Mouse (Mus musculus): ENCODE measurements around the gene Med18. TPM values are rescaled to one million over a fixed set of nuclear protein-coding genes. Genes with fewer than 3 reads are reported as not detected.
A peak's percentile ranks its signal among the peaks of the same experiment; 100 is the strongest.

Gene Med18
- polyA plus RNA-seq, 1 experiment from 2014 or later, result 16.4 TPM

DNA sequence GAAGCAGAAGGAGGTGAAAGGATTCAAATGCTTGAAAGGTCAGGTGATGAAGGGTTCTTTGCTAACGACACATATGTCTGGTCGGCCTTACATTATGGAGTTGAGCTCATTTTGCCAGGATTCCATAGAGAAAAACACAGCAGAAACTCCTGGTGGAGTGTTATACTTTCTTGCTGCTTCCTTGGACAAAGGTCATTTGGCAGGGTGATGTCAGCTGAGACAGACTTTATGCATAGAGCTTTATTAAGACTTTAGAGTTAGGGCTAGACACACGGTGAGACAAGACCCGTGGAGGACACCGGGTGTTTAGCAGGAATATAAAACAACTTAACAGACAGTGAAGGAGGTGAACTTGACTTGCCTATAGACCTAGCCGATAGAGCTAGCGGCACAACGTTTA is 14.1 kb upstream of the Med18 start:
- 87% methylated on average over 8 of the region's 8 CpGs for WGBS
- H3K4me1 ChIP-seq (replicated peaks), result no peaks in the 10 kb centered on the region
- H3K36me3 ChIP-seq, result no peaks in the 10 kb centered on the region
- H3K9me3 ChIP-seq (replicated peaks), result no peaks in the 10 kb centered on the region
- no peak overlapping the region for H3K9ac ChIP-seq
- no peak overlapping the region for H3K4me2 ChIP-seq
- no peak for ATAC-seq (ENCODE audit: insufficient number of reproducible peaks, low FRiP score)
- no peaks in the 10 kb centered on the region for H3K27me3 ChIP-seq (replicated peaks)
- no peak overlapping the region for H3K4me3 ChIP-seq
- no peak overlapping the region for H3K27ac ChIP-seq (ENCODE audit: poor library complexity, severe bottlenecking)

DNA sequence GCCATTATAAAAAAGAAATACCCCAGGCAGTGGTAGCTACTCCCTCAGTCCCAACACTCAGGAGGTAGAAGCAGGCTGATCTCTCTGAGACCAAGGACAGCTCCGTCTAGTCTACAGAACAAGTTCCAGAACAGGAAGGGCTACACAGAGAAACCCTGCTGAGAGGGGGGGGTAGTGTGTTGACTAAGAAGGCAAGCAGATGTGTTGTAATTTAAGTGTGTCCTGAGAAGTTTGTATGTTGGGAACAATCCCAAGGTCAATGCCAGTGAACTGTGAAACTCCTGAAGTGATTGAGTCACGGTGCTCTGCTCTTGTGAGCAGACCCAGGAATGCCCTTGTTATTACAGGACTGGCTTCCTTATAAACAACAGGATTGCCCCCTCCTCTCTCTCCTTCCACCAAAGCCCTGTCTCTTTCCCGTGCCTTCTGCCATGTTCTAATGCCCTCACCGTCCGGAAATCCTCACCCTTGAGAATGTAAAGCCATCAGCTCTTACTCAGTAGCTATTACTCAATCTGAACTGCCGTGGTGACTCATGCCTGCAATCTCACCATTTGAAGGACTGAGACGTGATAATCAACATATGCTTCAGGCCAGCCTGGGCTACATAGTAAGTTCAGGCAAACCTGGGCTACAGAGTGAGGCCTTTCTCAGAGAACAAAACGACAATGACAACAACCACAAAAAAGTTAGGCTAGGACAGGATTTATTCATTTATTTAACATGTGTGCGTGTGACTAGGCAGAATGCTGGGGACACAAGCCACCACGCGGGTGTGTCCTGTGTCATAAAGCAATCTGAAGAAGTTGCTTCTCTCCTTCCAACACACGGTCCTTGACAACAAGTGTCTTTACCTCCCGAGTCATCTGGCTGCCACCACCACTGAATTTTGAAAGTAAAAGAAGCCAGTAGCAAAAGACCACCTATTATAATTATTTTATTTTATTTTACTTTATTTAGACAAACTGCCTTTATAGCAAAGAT is 12.5 kb upstream of the Med18 start:
- Histone ChIP-seq H3K27ac (ENCODE audit: poor library complexity, severe bottlenecking) (no peak overlapping the region), H3K4me2 (no peak overlapping the region), H3K4me1 (replicated peaks) (no peaks in the 10 kb centered on the region), H3K9me3 (replicated peaks) (no peaks in the 10 kb centered on the region), H3K27me3 (replicated peaks) (no peaks in the 10 kb centered on the region), H3K4me3 (no peak overlapping the region), H3K9ac (no peak overlapping the region), H3K36me3 (no peaks in the 10 kb centered on the region)
- WGBS, result 72% methylated on average over 13 of the region's 13 CpGs
- no peak for ATAC-seq (ENCODE audit: insufficient number of reproducible peaks, low FRiP score)

DNA sequence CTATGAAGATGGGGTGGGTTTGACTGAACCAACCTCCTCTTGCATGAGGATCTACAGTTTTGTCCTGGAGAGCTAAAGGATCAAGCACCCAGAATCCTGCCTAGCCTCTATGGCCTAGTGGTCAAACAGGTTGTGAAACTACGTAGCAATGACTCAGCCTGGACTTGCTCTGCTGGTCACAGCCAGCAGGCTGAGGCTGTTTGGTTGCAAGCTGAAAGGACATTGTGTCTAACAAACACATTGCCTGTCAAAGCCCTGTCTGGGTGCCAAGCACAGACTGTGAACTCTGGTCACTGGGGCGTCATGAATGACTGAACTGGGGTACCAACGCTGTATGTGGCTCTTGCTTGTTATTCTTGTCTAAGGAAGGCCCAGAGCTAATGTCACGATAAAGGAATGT is 10.9 kb upstream of the Med18 start:
- no peak overlapping the region for H3K27ac ChIP-seq (ENCODE audit: poor library complexity, severe bottlenecking)
- no peaks in the 10 kb centered on the region for H3K4me1 ChIP-seq (replicated peaks)
- H3K9ac ChIP-seq, result no peak overlapping the region
- WGBS, result 73% methylated on average over 4 of the region's 4 CpGs
- H3K36me3 ChIP-seq, result no peaks in the 10 kb centered on the region
- H3K27me3 ChIP-seq (replicated peaks), result no peaks in the 10 kb centered on the region
- no peak overlapping the region for H3K4me3 ChIP-seq
- H3K9me3 ChIP-seq (replicated peaks), result no peaks in the 10 kb centered on the region
- no peak overlapping the region for H3K4me2 ChIP-seq
- no peak for ATAC-seq (ENCODE audit: insufficient number of reproducible peaks, low FRiP score)

DNA sequence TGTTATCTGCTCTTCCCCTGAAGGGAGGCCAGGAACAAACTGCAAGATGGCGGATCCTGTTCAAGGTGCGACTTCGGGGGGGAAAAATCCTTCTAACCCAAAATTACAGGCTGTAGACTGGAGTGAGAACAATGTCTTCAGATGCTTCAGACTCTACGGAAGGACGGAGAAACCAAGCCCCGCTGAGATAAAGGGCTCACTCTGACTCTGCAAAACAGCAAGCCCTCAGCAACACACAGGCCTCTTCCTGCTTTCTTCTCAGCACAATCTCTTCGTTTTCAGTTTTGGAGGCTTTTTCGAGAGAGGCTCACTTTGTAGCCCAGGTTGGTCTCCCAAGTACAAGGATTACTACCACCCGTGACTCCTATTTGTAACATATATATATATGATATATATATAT is 9.7 kb upstream of the Med18 start:
- no peak overlapping the region for H3K4me2 ChIP-seq
- WGBS, result 77% methylated on average over 9 of the region's 9 CpGs

DNA sequence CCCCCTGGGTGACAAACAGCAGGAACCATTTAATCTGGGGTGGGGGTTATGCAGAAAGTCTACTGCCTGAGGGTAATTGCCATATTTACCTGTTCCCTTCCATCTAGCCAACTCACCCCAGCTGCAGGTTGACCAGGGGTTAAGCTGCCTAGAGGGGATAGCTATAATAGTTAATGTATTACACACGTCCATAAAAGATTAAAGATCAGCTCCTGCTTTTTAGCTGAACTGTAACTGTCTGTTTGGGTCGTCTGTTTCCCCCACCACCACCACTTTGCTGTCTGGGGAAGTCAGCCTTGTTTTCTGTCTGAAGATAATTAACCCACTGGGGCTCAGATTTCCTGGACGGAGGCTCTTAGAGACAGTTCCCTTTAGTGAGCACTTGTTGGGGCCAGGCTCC is 6.2 kb upstream of the Med18 start:
- Histone ChIP-seq H3K4me3 (no peak overlapping the region), H3K4me2 (no peak overlapping the region), H3K9ac (no peak overlapping the region), H3K27ac (ENCODE audit: poor library complexity, severe bottlenecking) (no peak overlapping the region), H3K4me1 (replicated peaks) (no peaks in the 10 kb centered on the region), H3K36me3 (no peaks in the 10 kb centered on the region), H3K9me3 (replicated peaks) (no peaks in the 10 kb centered on the region), H3K27me3 (replicated peaks) (no peaks in the 10 kb centered on the region)
- no peak for ATAC-seq (ENCODE audit: insufficient number of reproducible peaks, low FRiP score)
- WGBS, result 17% methylated on average over 3 of the region's 3 CpGs

More for the DNA sequence above, 9.7 kb upstream of the Med18 start:
- Histone ChIP-seq H3K9ac (no peak overlapping the region), H3K4me1 (replicated peaks) (no peaks in the 10 kb centered on the region), H3K9me3 (replicated peaks) (no peaks in the 10 kb centered on the region), H3K27ac (ENCODE audit: poor library complexity, severe bottlenecking) (no peak overlapping the region), H3K4me3 (no peak overlapping the region), H3K27me3 (replicated peaks) (no peaks in the 10 kb centered on the region), H3K36me3 (no peaks in the 10 kb centered on the region)
- ATAC-seq (ENCODE audit: insufficient number of reproducible peaks, low FRiP score), result no peak

DNA sequence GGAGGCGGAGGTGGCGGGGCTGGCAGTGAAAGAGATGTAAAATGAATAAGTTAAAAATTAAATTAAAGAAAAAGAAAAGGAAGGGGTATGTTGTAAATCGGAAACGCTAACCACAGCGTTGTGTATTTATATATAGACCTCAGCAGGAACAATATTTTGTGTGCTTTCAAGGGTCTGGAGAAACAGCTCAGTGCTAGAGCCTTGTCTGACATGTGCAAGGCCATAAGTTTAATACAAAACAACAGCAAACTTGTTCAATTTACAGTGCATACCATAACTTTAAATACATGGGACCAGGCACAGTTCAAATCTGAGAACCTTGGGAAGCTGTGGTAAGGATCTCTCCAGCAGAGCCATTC is 513 bp upstream of the Med18 start:
- no peak for ATAC-seq (ENCODE audit: insufficient number of reproducible peaks, low FRiP score)
- peak overlapping the region; percentile 96 for H3K4me2 ChIP-seq
- H3K9me3 ChIP-seq (replicated peaks), result no peaks in the 10 kb centered on the region
- H3K27me3 ChIP-seq (replicated peaks), result no peaks in the 10 kb centered on the region
- peaks cover 21% of the 10 kb centered on the region for H3K36me3 ChIP-seq
- 5% methylated on average over 5 of the region's 5 CpGs for WGBS
- 0 out of 2 replicates have a peak overlapping the region, but pooled peaks have one; percentile 90 for H3K9ac ChIP-seq
- peak overlapping the region; percentile 94 for H3K4me3 ChIP-seq
- no peak overlapping the region; the same call in 1 of the 2 replicates for H3K27ac ChIP-seq (ENCODE audit: poor library complexity, severe bottlenecking)
- H3K4me1 ChIP-seq (replicated peaks), result peaks cover 11% of the 10 kb centered on the region

DNA sequence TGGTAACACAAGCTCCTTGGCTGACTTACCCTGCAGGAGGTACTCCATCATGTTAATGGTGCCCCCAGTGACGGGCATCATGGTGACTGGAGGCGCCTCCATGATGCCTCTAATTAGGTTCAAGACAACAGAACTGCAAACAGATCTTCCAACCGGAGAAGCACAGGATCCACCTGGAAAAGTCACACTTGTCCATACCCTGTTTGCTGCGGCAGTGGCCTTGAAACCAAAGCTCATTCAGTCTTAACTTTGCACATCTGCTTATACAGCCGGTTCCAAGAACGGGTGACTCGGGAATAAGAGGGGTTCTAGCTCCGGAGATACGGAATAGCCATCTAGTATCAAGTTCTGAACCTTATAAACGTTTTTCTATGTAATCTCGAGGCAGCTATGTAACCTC is 885 bp downstream of the Med18 start:
- peaks cover 11% of the 10 kb centered on the region for H3K4me1 ChIP-seq (replicated peaks)
- no peaks in the 10 kb centered on the region for H3K9me3 ChIP-seq (replicated peaks)
- H3K4me3 ChIP-seq, result peak overlapping the region; percentile 94
- peaks cover 29% of the 10 kb centered on the region for H3K36me3 ChIP-seq
- peak overlapping the region; percentile 96 for H3K4me2 ChIP-seq
- no peaks in the 10 kb centered on the region for H3K27me3 ChIP-seq (replicated peaks)
- ATAC-seq (ENCODE audit: insufficient number of reproducible peaks, low FRiP score), result no peak
- H3K27ac ChIP-seq (ENCODE audit: poor library complexity, severe bottlenecking), result no peak overlapping the region
- peak overlapping the region; percentile 90 for H3K9ac ChIP-seq
- 10% methylated on average over 11 of the region's 11 CpGs for WGBS

DNA sequence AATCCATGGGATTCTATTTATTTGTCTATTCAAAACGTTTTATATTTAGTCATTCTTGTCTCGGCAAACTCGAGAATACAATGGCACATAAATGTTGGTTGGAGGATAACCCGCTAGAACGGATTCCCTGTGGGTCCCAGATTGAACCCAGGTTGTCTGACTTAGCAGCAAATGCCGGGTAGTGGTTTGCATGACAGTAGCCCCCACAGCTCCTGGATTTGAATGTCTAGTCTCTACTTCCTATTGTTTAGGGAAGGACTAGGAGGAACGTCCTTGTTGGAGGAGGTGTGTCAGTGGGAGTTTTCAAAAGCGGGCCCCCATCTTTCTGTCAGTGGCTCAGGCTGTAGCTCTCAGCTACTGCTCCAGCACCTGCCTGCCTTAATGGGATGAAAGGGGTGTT is 3.5 kb downstream of the Med18 start:
- H3K27me3 ChIP-seq (replicated peaks), result no peaks in the 10 kb centered on the region
- no peak overlapping the region for H3K27ac ChIP-seq (ENCODE audit: poor library complexity, severe bottlenecking)
- H3K4me2 ChIP-seq, result no peak overlapping the region
- no peak for ATAC-seq (ENCODE audit: insufficient number of reproducible peaks, low FRiP score)
- no peak overlapping the region for H3K4me3 ChIP-seq
- H3K9ac ChIP-seq, result no peak overlapping the region
- H3K4me1 ChIP-seq (replicated peaks), result peaks cover 11% of the 10 kb centered on the region
- peaks cover 43% of the 10 kb centered on the region for H3K36me3 ChIP-seq
- H3K9me3 ChIP-seq (replicated peaks), result no peaks in the 10 kb centered on the region
- WGBS, result 89% methylated on average over 8 of the region's 8 CpGs

DNA sequence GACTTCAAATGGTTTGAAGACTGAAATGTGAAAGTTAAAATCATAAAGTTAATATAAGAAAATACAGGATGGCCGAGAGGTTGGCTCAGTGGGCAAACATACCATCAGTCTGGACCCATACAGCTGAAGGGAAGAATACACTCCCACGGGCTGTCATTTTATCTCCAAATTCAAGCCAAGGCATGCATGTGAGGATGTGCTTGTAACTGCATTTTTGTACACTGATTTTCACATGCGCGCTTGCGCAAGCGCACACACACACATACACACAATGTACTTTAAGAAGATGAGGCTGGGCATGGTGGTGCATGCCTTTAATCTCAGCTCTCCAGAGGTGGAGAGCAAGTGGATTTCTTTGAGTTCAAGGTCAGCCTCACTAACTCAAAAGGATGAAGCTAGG is 8.2 kb downstream of the Med18 start:
- Histone ChIP-seq H3K27me3 (replicated peaks) (no peaks in the 10 kb centered on the region), H3K27ac (ENCODE audit: poor library complexity, severe bottlenecking) (no peak overlapping the region), H3K9me3 (replicated peaks) (no peaks in the 10 kb centered on the region), H3K4me2 (no peak overlapping the region), H3K4me1 (replicated peaks) (no peaks in the 10 kb centered on the region), H3K9ac (no peak overlapping the region), H3K36me3 (peaks cover 35% of the 10 kb centered on the region), H3K4me3 (no peak overlapping the region)
- 89% methylated on average over 6 of the region's 6 CpGs for WGBS
- ATAC-seq (ENCODE audit: insufficient number of reproducible peaks, low FRiP score), result no peak

DNA sequence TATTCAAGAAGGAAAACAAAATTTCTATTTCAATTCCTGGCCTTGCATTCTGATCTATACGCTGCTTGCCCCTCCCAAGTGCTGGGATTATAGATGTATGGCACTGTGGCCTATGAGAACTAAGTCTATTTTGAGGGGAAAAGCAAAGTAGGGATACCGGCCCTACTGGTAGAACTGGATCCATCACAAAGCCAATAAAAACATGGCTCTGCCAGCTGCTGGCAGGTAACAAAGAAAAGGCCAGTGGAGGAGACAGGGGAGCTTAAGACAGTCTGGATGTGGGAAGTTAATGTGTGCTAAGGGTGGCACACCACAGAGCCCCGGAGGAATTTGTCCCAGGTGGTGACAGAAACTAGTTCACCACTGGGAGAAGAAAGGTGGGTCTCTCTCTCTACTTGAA is 8.6 kb downstream of the Med18 start:
- 81% methylated on average over 3 of the region's 3 CpGs for WGBS
- H3K4me1 ChIP-seq (replicated peaks), result no peaks in the 10 kb centered on the region

DNA sequence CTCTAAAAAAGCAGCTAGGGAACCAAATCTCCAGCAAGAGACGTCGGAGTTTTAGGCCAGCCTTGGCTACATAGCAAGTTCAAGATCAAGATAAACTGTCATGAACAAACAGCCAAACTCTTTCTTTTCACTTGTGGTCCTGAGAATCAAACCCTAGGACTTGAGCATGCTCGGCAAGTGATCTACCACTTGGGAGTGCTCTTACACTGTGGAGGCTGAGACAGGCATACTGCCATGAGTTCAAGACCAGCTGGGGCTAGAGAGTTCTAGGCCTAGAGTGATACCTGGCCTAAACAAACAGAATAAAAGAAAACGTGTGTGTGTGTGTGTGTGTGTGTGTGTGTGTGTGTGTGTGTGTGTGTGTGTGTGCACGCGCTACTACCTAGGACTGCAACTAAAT is 9.5 kb downstream of the Med18 start:
- H3K4me3 ChIP-seq, result no peak overlapping the region
- H3K36me3 ChIP-seq, result peaks cover 21% of the 10 kb centered on the region
- H3K9me3 ChIP-seq (replicated peaks), result no peaks in the 10 kb centered on the region
- no peaks in the 10 kb centered on the region for H3K27me3 ChIP-seq (replicated peaks)
- no peaks in the 10 kb centered on the region for H3K4me1 ChIP-seq (replicated peaks)
- H3K27ac ChIP-seq (ENCODE audit: poor library complexity, severe bottlenecking), result no peak overlapping the region
- H3K4me2 ChIP-seq, result no peak overlapping the region
- ATAC-seq (ENCODE audit: insufficient number of reproducible peaks, low FRiP score), result no peak
- no peak overlapping the region for H3K9ac ChIP-seq
- 84% methylated on average over 6 of the region's 6 CpGs for WGBS

More for the DNA sequence above, 8.6 kb downstream of the Med18 start:
- H3K4me3 ChIP-seq, result no peak overlapping the region
- no peaks in the 10 kb centered on the region for H3K27me3 ChIP-seq (replicated peaks)
- H3K27ac ChIP-seq (ENCODE audit: poor library complexity, severe bottlenecking), result no peak overlapping the region
- H3K9ac ChIP-seq, result no peak overlapping the region
- H3K4me2 ChIP-seq, result no peak overlapping the region
- ATAC-seq (ENCODE audit: insufficient number of reproducible peaks, low FRiP score), result no peak
- peaks cover 31% of the 10 kb centered on the region for H3K36me3 ChIP-seq
- H3K9me3 ChIP-seq (replicated peaks), result no peaks in the 10 kb centered on the region

DNA sequence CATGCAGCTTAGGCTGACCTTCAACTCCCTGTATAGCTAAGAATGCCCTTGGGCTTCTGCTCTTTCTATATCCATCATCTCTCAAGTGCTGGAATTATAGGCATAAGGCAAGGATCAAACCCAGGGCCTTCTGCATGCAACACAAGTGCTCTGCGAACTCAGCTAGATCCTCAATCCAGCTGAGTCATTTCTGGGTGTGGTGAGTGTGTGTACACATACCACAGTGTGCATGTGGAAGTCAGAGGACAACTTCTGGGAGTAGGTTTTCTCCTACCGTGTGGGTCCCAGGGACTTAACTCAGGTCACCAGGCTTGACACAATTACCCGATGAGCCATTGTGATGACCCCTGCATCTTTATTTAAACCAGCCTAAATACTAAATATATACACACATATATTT is 13.9 kb downstream of the Med18 start:
- no peaks in the 10 kb centered on the region for H3K4me1 ChIP-seq (replicated peaks)
- no peak for ATAC-seq (ENCODE audit: insufficient number of reproducible peaks, low FRiP score)
- WGBS, result 73% methylated on average over 3 of the region's 3 CpGs
- no peaks in the 10 kb centered on the region for H3K36me3 ChIP-seq
- no peak overlapping the region for H3K4me3 ChIP-seq
- H3K27me3 ChIP-seq (replicated peaks), result no peaks in the 10 kb centered on the region
- no peak overlapping the region for H3K4me2 ChIP-seq
- H3K27ac ChIP-seq (ENCODE audit: poor library complexity, severe bottlenecking), result no peak overlapping the region
- no peaks in the 10 kb centered on the region for H3K9me3 ChIP-seq (replicated peaks)
- no peak overlapping the region for H3K9ac ChIP-seq

Data from heart, embryonic 12.5 days (tissue).